Mouse (Mus musculus) layer of hippocampus, adult 2 months (tissue): ENCODE results near the gene Arl13a. TPM values are rescaled to one million over a fixed set of nuclear protein-coding genes. Genes with fewer than 3 reads are reported as not detected.
"Not testable (repeated sequence)": the region's sequence is repeated elsewhere in the genome, so short reads cannot be mapped to it uniquely, and the experiment has no call there.

Experiments
- DNase-seq, 2 experiments: peaks; one replicate each; pipeline ENCODE4 v3.0.0; 2022; ENCODE audit warnings: low spot score in 2 of 2
- H3K27ac ChIP-seq: fragments of 200-600 bp; 2 replicates; pipeline ENCODE4 v1.8.1; 2022
- H3K4me3 ChIP-seq: fragments of 200-600 bp; 2 replicates; pipeline ENCODE4 v1.8.1; 2022; ENCODE audit warnings: mild to moderate bottlenecking
- CTCF ChIP-seq: fragments of 200-600 bp; conservative IDR thresholded peaks from 2 replicates; pipeline ENCODE4 v1.8.1; 2022; ENCODE audit warnings: antibody characterized with exemption, mild to moderate bottlenecking, moderate library complexity
- long read RNA-seq, 2 experiments: library from polyadenylated mRNA; stranded (forward); transcript quantifications; one replicate each; pipeline ENCODE4 v2.0.0; 2021; ENCODE audit warnings: borderline mapping rate in 2 of 2
- total RNA-seq, 2 experiments: library from RNA; stranded (reverse); gene quantifications; 2 replicates each; pipeline ENCODE4 v1.2.3; 2021

Arl13a gene
- not detected for total RNA-seq
- long read RNA-seq, experiment 1, partial matches to known transcripts = 0 of 1 reads
- long read RNA-seq, experiment 1, other reads (novel, unspliced or antisense) = 1 of 1 reads
- long read RNA-seq, experiment 2 = 0 reads

DNA sequence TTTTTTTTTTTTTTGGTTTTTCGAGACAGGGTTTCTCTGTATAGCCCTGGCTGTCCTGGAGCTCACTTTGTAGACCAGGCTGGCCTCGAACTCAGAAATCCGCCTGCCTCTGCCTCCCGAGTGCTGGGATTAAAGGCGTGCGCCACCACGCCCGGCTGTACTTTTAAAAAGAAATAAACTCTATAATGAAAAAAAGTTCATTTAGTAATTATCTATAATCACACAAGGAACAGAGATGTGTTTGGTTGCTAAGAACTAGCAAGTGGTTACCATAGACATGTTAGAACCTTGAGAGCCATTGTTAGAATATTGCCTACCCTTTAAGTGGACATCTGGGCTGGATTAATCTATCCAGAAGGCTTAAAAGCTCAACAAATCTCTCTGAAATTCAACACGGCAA is at the start of gene Arl13a:
TSS of gene Arl13a (plus strand) at position 301 of the 400 bp plus-strand sequence.
- H3K4me3 ChIP-seq, H3K27ac ChIP-seq, DNase-seq: not testable (repeated sequence)

DNA sequence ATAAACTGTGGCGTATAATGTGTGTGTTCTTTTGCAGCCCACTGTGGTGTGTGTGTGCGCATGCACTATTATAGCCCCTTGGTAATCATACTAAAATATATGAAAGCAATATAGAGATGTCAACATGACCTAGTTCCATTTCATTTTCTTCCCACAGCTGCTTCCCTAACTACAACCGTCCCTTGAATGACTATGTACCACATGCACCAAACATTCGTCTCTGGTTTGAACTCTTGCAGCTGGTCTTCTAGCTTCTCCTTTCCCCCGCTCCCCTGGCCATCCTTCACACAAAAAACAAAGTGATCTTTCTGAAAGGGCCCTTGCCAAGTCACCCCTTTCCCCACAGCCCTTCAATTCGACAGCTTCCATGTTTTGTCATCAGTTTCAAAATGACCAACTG is 47.3 kb upstream of the Arl13a start:
- DNase-seq = no peak
- Histone ChIP-seq H3K27ac (no peak overlapping the region), H3K4me3 (no peak overlapping the region)
- no peak for TF ChIP-seq CTCF

DNA sequence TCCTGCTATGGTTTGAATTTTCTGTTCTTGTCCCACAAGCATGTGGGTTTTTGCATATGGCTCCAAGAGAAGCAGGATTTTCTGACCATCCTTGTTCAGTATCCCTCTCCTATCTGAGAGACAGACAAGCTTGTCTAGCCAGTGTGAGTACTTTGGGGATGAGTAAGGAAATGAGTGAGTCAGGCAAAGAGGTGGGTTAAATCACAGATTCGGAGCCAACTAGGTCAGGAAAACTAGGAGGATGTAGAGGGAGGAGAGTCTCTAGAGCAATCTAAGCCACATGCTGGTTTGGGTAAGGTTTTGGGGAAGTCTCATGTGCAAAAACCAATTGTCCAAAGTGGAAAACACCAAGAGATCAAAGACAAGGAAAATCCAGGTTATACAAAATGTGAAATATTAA is 45.8 kb upstream of the Arl13a start:
- no peak for DNase-seq
- Histone ChIP-seq H3K4me3 (no peak overlapping the region), H3K27ac (no peak overlapping the region)
- TF ChIP-seq CTCF = no peak

DNA sequence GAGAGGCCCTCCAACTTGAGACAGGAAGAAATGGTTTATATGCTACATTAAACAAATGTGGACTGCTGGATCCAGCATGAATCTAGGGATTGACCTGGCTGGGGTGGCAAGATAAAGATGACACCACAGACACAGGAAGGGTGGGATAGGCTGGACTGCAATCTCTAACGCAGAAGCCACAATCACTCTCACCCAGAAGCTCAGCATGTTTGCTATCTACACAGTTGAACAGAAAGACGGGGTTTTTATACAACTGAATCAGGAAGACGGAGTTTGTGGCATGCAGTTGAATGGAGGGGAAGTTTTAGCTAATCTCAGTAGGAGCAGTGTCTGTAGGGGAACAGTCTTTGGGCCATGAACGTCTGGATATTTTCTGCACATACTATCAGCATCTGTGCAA is 45.3 kb upstream of the Arl13a start:
- no peak for TF ChIP-seq CTCF
- no peak for DNase-seq
- H3K27ac ChIP-seq = no peak overlapping the region
- H3K4me3 ChIP-seq = no peak overlapping the region

DNA sequence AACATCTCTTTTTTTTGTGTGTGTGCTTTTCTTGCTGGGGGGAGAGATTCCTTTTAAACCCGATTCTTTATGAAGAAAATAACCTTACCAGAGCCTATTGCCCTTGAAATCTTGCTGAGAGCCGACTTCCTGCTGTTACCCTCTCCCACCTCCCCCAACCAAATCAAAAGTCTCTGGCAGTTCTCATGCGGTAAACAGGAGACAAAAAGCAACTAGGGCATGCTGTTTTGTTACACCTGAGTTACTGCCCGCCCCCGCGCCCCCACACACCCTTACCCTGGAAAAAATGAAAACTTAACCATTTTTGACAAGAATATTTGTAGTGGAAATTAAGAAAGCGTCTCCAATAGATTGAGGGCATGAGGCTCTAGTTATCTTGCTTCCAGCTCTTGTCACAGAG is 29.1 kb upstream of the Arl13a start:
- Histone ChIP-seq H3K27ac (no peak overlapping the region), H3K4me3 (no peak overlapping the region)
- DNase-seq = no peak
- no peak for TF ChIP-seq CTCF

DNA sequence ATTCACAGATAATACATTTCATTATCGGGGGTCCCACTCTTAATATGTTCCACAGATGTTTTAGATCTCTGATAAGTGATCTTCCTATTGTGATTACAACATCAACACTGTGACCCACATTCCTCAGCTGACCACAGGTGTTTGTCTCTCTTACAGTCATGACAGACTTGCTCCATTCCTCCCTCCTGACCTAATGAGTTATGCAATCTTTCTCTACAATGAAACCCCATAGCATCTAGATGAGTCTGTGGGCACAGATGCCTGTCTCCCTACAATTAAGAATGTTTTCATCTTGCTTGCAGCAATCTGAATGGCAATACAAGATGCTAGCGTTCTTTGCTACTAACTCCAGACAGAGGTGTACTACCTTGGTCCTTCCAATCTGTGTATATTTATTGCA is 26.9 kb upstream of the Arl13a start:
- DNase-seq = no peak
- H3K27ac ChIP-seq = no peak overlapping the region
- no peak for TF ChIP-seq CTCF
- no peak overlapping the region for H3K4me3 ChIP-seq

DNA sequence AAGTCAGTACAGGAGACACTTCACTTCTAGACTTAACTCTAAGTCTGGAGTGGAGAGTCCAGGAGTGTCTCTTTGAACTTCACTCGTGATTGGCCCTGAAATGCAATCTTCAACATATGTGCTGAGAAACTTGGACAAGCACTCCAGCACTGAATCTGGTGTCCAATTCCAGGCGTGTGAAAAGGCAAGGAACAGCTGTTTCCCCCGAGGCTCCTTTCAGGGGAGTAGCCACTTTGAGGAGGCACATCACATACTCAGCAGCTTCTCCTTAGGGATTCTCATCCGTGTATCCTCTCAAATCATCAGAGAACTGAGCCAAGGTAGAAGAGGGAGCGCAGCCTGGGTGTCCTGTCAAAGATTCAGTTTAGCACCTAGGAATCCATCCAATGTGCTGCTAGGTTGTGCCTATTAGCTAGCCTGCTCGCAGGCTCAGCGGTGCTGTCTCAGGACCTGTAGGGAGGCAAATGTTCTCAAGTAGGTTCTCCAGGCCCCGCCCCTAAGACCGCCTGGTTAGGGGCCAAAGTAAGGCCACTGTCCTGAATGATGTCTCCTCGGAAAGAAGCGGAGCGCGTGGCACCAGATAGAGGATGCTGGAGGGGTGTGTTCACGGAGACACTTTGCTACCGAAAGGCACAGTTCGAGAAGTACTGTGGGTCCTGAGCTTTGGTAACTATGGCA is 25.1 kb upstream of the Arl13a start, which contains the start of gene Xkrx:
TSS of gene Xkrx (minus strand) at position 34 of the 678 bp plus-strand sequence.
- H3K27ac ChIP-seq = no peak within 1 kb of the TSS
- H3K4me3 ChIP-seq = peak within 1 kb of the TSS; percentile 26
- TF ChIP-seq CTCF = no peak
- DNase-seq = no peak

DNA sequence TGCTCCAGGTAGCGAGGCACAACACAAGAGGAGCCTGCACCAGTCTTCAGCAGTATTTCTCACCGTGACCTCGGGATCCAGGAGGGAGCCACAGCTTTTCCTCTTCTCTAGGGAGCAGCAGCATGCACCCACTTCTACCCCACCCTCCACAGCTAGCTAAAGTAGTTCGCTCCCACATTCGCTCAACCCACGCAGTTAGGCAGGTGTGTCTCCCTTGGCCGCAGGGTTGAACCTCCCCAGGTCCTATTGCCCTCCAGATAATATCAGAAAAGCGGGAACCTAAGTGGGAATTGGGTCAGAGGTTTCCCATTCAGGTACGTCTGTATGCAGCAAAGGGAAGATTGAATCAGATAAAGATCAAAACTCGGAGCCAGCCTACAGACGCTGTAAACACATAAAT is 24.5 kb upstream of the Arl13a start:
- Histone ChIP-seq H3K27ac (no peak overlapping the region), H3K4me3 (peak overlapping the region; percentile 26)
- no peak for DNase-seq
- TF ChIP-seq CTCF = no peak

DNA sequence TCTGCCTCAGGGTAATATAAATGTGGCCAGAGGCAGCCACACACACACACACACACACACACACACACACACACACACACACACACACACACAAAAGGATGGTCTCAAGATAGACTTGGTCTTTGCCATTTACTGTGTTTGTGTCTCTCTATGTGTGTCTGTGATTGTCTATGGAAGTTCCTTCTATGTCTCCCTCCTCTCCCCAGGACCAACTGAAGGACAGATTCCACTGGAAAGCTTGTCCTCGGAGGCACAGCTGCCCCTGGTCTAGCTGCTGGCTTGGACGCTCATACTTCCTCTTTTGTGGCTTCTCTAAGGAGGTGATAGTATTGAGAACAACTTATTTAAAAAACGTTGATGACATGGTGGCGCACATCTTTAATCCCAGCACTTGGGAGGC is 23.8 kb upstream of the Arl13a start:
- Histone ChIP-seq H3K27ac (no peak overlapping the region), H3K4me3 (no peak overlapping the region)
- no peak for TF ChIP-seq CTCF
- no peak for DNase-seq

DNA sequence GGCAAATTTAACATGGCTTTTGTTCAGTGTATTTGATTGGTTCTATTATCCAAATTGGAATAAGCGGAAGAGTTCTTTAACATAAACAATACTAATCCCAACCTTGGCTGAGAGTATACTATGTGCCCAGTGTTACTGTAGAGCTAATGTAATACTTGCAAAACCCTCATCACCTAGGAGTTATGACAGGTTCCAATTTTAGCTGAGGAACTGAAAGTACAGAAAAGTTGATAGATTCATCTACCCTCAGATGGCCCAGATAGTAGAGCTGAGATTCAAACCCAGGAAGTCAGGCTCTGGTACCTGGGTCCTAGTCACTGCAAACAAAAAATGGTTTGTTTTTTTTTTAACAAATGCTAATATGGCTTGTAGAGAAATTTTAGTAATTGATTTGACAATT is 16.7 kb upstream of the Arl13a start:
- H3K4me3 ChIP-seq = no peak overlapping the region
- no peak for DNase-seq
- TF ChIP-seq CTCF = no peak
- H3K27ac ChIP-seq = no peak overlapping the region

DNA sequence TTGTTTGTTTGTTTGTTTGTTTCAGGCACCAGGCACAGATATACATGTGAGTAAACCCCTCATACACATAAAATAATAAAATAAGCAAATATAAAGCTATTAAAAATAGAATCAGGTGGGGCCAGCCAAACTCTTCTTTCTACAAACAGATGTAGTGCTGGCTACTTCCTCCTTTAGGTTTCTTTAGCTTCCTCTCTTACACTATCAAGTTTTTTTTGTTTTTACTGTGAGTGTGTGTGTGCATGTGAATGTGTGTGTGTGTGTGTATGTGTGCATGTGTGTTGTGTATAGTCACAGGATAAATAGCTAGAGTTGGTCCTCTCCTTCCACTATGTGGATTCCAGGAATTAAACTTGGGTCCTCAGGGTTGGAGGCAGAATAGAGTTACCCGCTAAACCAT is 12.6 kb upstream of the Arl13a start:
- DNase-seq = no peak
- Histone ChIP-seq H3K4me3 (no peak overlapping the region), H3K27ac (no peak overlapping the region)
- no peak for TF ChIP-seq CTCF

DNA sequence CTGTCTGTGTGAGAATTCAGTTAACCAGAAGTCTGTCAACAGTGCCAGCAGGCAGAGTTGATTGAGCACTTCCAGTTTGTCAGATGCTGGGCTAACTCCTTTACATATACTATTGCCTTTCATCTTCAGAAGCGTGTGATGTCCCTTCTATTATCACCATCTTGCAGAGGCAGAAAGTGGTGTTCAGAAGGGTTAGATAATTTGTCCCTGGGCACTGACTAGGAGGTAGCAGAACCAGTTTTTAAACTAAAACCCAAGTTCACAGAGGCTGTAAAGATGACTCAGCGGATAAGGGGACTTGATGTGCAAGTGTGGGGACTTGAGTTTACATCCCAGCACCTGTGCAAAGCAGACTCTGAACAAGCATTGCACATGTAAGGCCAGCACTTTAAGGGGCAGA is 21.2 kb downstream of the Arl13a start:
- no peak for TF ChIP-seq CTCF
- Histone ChIP-seq H3K27ac (no peak overlapping the region), H3K4me3 (no peak overlapping the region)
- no peak for DNase-seq

DNA sequence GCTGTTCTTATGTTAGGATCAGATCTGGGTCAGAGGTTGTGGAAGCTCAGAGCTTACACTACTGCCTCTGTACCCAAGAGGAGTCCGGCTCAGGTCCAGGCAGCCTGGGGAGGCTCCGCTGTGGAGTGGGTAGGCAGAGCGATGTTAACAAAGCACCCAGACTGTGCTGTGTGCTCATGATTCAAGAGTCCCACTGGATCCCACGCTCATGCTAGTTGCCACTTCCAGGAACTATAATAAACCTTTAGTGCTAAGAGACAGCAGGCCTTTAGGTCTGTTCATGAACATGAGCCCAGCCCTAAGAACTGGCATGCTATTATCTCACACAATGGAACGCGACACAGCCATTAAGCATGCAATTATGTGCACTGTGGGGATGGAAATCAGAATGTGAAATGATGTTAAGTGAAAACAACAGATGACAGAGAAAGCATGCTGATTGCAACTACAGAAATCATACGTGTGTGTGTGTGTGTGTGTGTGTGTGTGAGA is 23.9 kb downstream of the Arl13a start:
- no peak for TF ChIP-seq CTCF
- H3K4me3 ChIP-seq = no peak overlapping the region
- no peak overlapping the region for H3K27ac ChIP-seq
- DNase-seq = peak in 1 of 2 experiments; percentile 0

DNA sequence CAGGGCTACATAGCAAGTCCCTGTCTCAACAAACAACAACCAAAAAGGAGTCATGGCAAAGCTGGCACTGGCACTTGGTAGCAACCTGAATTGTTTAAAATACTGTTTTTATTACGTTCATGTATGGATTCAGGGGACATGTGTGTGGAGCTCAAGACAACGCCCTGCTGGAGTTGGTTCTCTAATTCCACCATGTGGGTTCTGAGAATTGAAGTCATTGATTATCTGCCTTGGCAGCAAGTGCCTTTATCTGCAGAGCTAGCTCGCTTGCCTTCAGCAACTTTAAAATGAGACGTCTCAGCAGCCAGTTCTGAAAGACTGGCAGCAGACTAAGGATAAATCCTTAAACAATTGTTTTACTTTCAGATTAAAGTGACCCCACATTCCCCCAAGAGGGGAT is 30.9 kb downstream of the Arl13a start:
- no peak for TF ChIP-seq CTCF
- Histone ChIP-seq H3K4me3 (no peak overlapping the region), H3K27ac (no peak overlapping the region)
- DNase-seq = no peak

DNA sequence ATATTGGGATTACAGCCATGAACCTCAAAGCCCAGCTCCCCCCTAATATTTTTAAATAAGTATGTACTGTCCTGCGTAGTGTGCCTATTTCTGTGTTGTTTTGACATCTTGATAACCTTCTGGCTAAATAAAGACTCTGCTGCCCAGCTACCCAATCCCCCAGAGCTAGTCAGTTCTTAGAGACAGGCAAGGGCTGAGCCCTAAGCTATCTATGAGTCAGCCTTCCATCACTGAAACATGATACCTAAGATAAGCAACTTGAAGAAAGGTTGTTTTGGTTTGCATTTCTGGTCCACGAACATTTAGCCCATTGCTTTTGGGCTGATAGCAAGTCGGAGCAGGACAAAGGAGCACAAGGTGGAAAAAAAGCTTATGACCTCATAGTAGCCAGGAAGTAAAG is 33.3 kb downstream of the Arl13a start:
- Histone ChIP-seq H3K27ac (no peak overlapping the region), H3K4me3 (no peak overlapping the region)
- TF ChIP-seq CTCF = no peak
- DNase-seq = no peak
